Mouse (Mus musculus): ENCODE results near the gene Coro1c.

DNA sequence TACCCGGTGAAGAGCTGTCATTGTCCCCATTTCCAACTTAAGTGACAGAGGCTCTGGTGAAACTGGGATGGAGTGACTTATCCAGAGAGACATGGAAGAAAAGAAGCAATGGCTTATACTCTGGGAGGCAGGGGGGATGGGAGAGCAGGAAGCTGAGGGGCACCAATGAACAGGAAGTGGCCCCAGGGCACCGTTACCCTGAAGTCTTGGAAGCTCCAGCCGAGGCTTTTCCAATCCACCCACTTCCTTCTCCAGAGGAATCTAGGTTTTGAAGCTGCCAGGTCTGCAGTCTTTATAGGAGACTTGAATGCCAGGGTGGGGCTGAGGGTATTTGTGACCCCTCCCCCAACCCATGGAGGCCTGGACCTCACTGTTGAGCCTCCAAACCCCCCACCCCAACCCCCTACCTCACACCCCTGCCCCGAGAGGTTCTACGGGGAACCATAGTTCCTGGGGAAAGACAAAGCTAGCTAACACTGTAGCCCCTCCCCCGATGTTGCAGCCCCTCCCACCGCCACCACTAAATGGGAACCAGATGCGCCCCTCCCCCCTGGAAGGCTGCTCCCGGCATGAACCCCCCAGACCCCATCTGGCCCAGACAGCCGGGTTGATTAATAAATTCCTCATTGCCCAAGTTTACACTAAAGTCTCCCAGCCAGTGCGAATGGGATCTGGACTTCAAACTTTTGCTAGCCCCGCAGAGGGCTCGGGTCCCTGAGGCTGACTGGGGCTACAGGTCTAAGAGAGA lies 112.0 kb downstream of the Coro1c start:
- TF ChIP-seq CTCF (IDR thresholded peaks at IDR 0.05; ENCODE audit: borderline replicate concordance, extremely low read depth, insufficient read depth, insufficient read length) (no peak), POLR2A (IDR thresholded peaks at IDR 0.05; ENCODE audit: borderline replicate concordance, extremely low read depth, insufficient read depth, insufficient read length, poor library complexity, severe bottlenecking) (no peak)
